Mouse (Mus musculus) spleen, adult 12 weeks (tissue): ENCODE results near the gene H2al2b.
"Not testable (repeated sequence)": the region's sequence is repeated elsewhere in the genome, so short reads cannot be mapped to it uniquely, and the experiment has no call there.

Source experiments
- DNase-seq: peaks from one replicate; pipeline ENCODE4 v3.0.0; 2022; ENCODE audit warnings: low spot score

The H2al2b gene

GRCm38 (mm10) chrY:2720574-2720973, at the start of gene H2al2b:
H2al2b (minus strand) TSS chrY:2720674.
- not testable (repeated sequence) for DNase-seq
